Mouse (Mus musculus) lung, postnatal 25 days (tissue): ENCODE results near the gene Pgf.

Experiments
- DNase-seq: peaks from one replicate; pipeline ENCODE4 v3.0.0; 2022; ENCODE audit warnings: low spot score

The Pgf gene

DNA sequence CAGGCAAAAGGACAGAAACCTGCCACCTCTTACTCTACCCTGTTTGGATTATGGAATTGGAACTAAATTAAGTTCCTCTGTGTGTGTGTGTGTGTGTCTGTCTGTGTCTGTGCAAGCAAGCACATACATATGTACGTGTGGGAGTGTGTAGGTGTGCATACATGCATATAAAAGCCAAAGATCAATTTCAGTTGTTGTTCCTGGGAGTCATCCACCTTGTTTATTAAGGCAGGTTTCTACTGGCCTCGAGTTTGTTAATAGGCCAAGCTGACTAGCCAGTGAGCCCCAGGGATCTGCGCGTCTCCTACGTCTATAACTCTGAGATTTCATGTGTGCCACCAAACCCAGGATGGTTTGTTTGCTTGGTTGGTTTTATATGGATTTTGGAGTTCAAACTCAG is 52.8 kb downstream of the Pgf start:
- DNase-seq: no peak

- DNase-seq: no peak
These were observed 53.9 kb downstream of the Pgf start for GRCm38 (mm10) chr12:85123645-85124044.

- no peak for DNase-seq
These were observed 54.5 kb downstream of the Pgf start for GRCm38 (mm10) chr12:85123108-85123530.

DNA sequence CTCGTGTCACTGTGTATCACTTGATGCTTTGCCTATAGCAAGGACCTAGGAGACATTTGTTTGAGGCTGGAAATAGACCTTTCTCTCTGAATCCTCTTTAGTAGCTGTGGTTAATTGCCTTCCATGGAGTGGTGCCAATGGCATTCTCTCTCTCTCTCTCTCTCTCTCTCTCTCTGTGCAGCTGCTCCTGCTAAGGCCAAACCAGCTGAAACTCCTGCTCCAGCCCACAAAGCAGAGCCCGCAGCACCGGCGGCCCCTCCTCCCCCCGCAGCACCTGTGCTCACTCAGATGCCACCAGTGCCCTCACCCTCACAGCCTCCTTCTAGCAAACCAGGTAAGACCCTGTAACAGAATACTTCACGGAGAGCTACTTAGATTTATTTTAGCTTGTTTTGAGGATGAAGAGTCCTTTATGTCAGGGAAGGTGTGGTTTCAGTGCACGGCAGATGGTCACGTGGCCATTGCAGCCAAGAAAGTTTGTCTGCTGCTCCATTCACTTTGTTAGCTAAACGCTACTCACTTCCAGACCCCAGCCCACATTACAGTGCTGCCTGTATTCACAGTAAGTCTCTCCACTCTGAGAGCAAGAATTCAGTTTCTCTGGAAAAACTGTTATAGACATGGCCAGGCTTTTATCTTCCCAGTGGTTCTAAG is 55.7 kb downstream of the Pgf start:
- DNase-seq: no peak
